Mouse (Mus musculus) embryonic facial prominence, embryonic 10.5 days (tissue): Measurements from ENCODE around the gene Gpm6a. TPM values are rescaled to one million over a fixed set of nuclear protein-coding genes. Genes with fewer than 3 reads are reported as not detected.

Source experiments
- polyA plus RNA-seq: library from polyadenylated mRNA; unstranded; fragments of >200 nt; fragmentation: Nextera tagmentation; extraction: Ambion mirVana; gene quantifications from 2 replicates; pipeline ENCODE4 v1.2.1, GENCODE M21; 2016

The Gpm6a gene
- polyA plus RNA-seq, 1 experiment from 2014 or later = 15.7 TPM

Other genes with a start within 250 kb of the Gpm6a start
- gene Wdr17, start 67.7 kb upstream of the Gpm6a start, polyA plus RNA-seq = 1.8 and 2.1 TPM in 2 replicates